In the genomic region with DNA sequence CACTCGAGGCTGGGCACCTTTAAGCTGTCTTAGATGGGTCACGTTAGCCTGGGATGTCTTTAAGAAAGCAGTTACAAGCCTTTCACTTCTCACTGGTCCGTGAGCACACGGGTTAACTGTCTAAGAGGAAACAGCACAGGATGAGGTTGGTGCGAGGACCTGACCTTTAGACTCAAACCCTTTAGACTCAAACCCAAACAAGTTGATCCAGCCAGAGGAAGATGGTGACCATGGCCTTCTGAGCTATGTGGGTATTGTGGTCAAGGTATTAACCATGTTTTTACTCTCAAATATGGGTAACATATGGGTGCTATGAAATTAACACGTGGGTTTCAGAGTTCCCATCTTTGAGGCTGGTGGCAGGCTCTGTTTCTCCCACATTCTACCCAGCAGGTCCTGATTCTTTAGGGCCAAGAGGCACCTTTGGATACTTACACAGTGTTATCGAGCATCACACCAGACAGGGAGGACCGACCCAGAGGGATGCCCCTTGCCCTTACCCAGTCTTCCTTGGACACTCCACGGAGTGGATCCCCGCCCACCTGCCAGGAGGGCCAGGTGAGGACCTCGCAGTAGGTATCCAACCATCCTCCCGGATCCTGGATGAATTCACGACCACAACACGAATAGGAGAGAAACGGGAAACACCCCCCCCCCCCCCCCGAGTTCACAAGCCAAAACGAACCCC, we compare ENCODE assay signal across 9 mouse cellular contexts. TPM values are rescaled to one million over a fixed set of nuclear protein-coding genes. Genes with fewer than 3 reads are reported as not detected.
A peak's percentile ranks its signal among the peaks of the same experiment; 100 is the strongest.
DNase-seq lines count a peak whose midpoint lies in the region; ATAC-seq and TF ChIP-seq lines count a peak whose summit lies in the region.
"Had no signal": no experiment of that assay in that cellular context is flagged by ENCODE, and none has a peak within 500 bp of the region (broad histone marks: within the 10 kb centered on the region; RNA-seq: fewer than 3 reads in every experiment).

No protein-coding gene starts in this region.

- no peak overlapping the region for H3K9ac ChIP-seq in kidney, postnatal 0 days (ENCODE audit: low read depth, low read length)
- no peak overlapping the region for H3K9ac ChIP-seq in embryonic facial prominence, embryonic 15.5 days
- no peak overlapping the region for H3K9ac ChIP-seq in neural tube, embryonic 13.5 days

- 35% methylated on average over 15 of the region's 17 CpGs for WGBS in kidney, postnatal 0 days
- WGBS in embryonic facial prominence, embryonic 15.5 days = 33% methylated on average over 17 of the region's 17 CpGs
- WGBS in limb, embryonic 10.5 days = 36% methylated on average over 17 of the region's 17 CpGs
- 35% methylated on average over 17 of the region's 17 CpGs for WGBS in neural tube, embryonic 13.5 days

- H3K4me1 ChIP-seq in kidney, postnatal 0 days (replicated peaks; ENCODE audit: insufficient read depth, low read length) = no peaks in the 10 kb centered on the region
- peaks cover 15% of the 10 kb centered on the region for H3K4me1 ChIP-seq in embryonic facial prominence, embryonic 15.5 days
- H3K4me1 ChIP-seq in limb, embryonic 10.5 days = peaks cover 15% of the 10 kb centered on the region
- peaks cover 36% of the 10 kb centered on the region for H3K4me1 ChIP-seq in neural tube, embryonic 13.5 days (replicated peaks)

- no peaks in the 10 kb centered on the region for H3K27me3 ChIP-seq in kidney, postnatal 0 days (ENCODE audit: insufficient read depth, low read length)
- H3K27me3 ChIP-seq in embryonic facial prominence, embryonic 15.5 days = no peaks in the 10 kb centered on the region
- no peaks in the 10 kb centered on the region for H3K27me3 ChIP-seq in limb, embryonic 10.5 days (ENCODE audit: low read depth, poor library complexity, severe bottlenecking)
- H3K27me3 ChIP-seq in neural tube, embryonic 13.5 days = no peaks in the 10 kb centered on the region

- no peak overlapping the region for H3K4me3 ChIP-seq in kidney, postnatal 0 days (replicated peaks; ENCODE audit: low read depth, low read length)
- H3K4me3 ChIP-seq in embryonic facial prominence, embryonic 15.5 days (replicated peaks) = peak overlapping the region; percentile 38; the same call in 1 of the 2 replicates
- peak overlapping the region; percentile 36 for H3K4me3 ChIP-seq in limb, embryonic 10.5 days
- H3K4me3 ChIP-seq in neural tube, embryonic 13.5 days = no peak overlapping the region

- ATAC-seq in kidney, postnatal 0 days (replicated peaks; ENCODE audit: low FRiP score, low read depth) = peak; percentile 54; the same call in 1 of the 2 replicates
- ATAC-seq in embryonic facial prominence, embryonic 15.5 days (ENCODE audit: insufficient number of reproducible peaks, low FRiP score, low TSS enrichment, low read depth) = 0 out of 2 replicates have a peak, but pooled peaks have one; percentile 20
- ATAC-seq in neural tube, embryonic 13.5 days (ENCODE audit: low read depth) = peak; percentile 59

- peak overlapping the region; percentile 66 for H3K4me2 ChIP-seq in kidney, postnatal 0 days (ENCODE audit: low read length)
- H3K4me2 ChIP-seq in embryonic facial prominence, embryonic 15.5 days (replicated peaks) = peak overlapping the region; percentile 59
- peak overlapping the region; percentile 44 for H3K4me2 ChIP-seq in neural tube, embryonic 13.5 days

- TF ChIP-seq CTCF in kidney, postnatal 0 days (IDR thresholded peaks at IDR 0.05; ENCODE audit: low read depth) = no peak

- no peak overlapping the region for H3K27ac ChIP-seq in kidney, postnatal 0 days
- H3K27ac ChIP-seq in embryonic facial prominence, embryonic 15.5 days (replicated peaks) = no peak overlapping the region
- H3K27ac ChIP-seq in limb, embryonic 10.5 days = peak overlapping the region; percentile 19; the same call in 1 of the 2 replicates
- no peak overlapping the region for H3K27ac ChIP-seq in neural tube, embryonic 13.5 days (replicated peaks)

- no peaks in the 10 kb centered on the region for H3K36me3 ChIP-seq in kidney, postnatal 0 days (ENCODE audit: insufficient read depth, low read length)
- H3K36me3 ChIP-seq in embryonic facial prominence, embryonic 15.5 days = no peaks in the 10 kb centered on the region
- H3K36me3 ChIP-seq in limb, embryonic 10.5 days = no peaks in the 10 kb centered on the region
- H3K36me3 ChIP-seq in neural tube, embryonic 13.5 days = no peaks in the 10 kb centered on the region

- DNase-seq in kidney, postnatal 0 days (ENCODE audit: low spot score) = no peak
- DNase-seq in kidney, adult 8-10 months = no peak
- no peak for DNase-seq in limb, embryonic 10.5 days (ENCODE audit: low spot score)
- DNase-seq in embryo, embryonic 10 days (ENCODE audit: low spot score) = no peak
- DNase-seq in cerebellum, adult 11-12 months = no peak
- no peak for DNase-seq in layer of hippocampus, adult 11-12 months (ENCODE audit: low spot score)

- no peaks in the 10 kb centered on the region for H3K9me3 ChIP-seq in kidney, postnatal 0 days (replicated peaks; ENCODE audit: low read length)
- no peaks in the 10 kb centered on the region for H3K9me3 ChIP-seq in embryonic facial prominence, embryonic 15.5 days (replicated peaks)
- H3K9me3 ChIP-seq in limb, embryonic 10.5 days (replicated peaks) = no peaks in the 10 kb centered on the region
- no peaks in the 10 kb centered on the region for H3K9me3 ChIP-seq in neural tube, embryonic 13.5 days

RNA-seq across cellular contexts. Expression of gene Gna13, which starts 31.8 kb away (rescaled TPM):
- 33.9 and 36.2 TPM in 2 replicates for polyA plus RNA-seq in kidney, postnatal 0 days (2015; fragmentation: Nextera tagmentation; extraction: Ambion mirVana)
- 24.8 and 25.6 TPM in 2 replicates for polyA plus RNA-seq in embryonic facial prominence, embryonic 15.5 days (2015; fragmentation: Nextera tagmentation; extraction: Ambion mirVana)
- polyA plus RNA-seq in limb, embryonic 10.5 days (2016; fragmentation: Nextera tagmentation; extraction: Ambion mirVana) = 20.1 and 20.6 TPM in 2 replicates
- polyA plus RNA-seq in neural tube, embryonic 13.5 days (2015; fragmentation: Nextera tagmentation; extraction: Ambion mirVana) = 16.6 and 16.8 TPM in 2 replicates

RNA-seq across cellular contexts. Expression of gene Rgs9, which starts 32.9 kb away (rescaled TPM):
- polyA plus RNA-seq in kidney, postnatal 0 days (2015; fragmentation: Nextera tagmentation; extraction: Ambion mirVana) = 0.99 and 1.1 TPM in 2 replicates
- polyA plus RNA-seq in embryonic facial prominence, embryonic 15.5 days (2015; fragmentation: Nextera tagmentation; extraction: Ambion mirVana) = 2.1 and 2.2 TPM in 2 replicates
- polyA plus RNA-seq in limb, embryonic 10.5 days (2016; fragmentation: Nextera tagmentation; extraction: Ambion mirVana) = 2.1 and 4.2 TPM in 2 replicates
- 4.4 and 4.7 TPM in 2 replicates for polyA plus RNA-seq in neural tube, embryonic 13.5 days (2015; fragmentation: Nextera tagmentation; extraction: Ambion mirVana)
- polyA plus RNA-seq: macrophage had no signal

Comparison
In these comparisons a context has a peak if more than half of its experiments do, and no peak if none do; other contexts are left out.
1. H3K4me3 ChIP-seq: peak in embryonic facial prominence, embryonic 15.5 days (single experiment) and limb, embryonic 10.5 days (single experiment); none in kidney, postnatal 0 days (single experiment) and neural tube, embryonic 13.5 days (single experiment).
2. Peak in every context shown above with its lines, with median percentiles within 50 percentile points of each other: ATAC-seq and H3K4me2 ChIP-seq.